Mouse (Mus musculus): ENCODE measurements around the gene Golga1. TPM values are rescaled to one million over a fixed set of nuclear protein-coding genes. Genes with fewer than 3 reads are reported as not detected.

Golga1 gene
- polyA plus RNA-seq, 2 experiments from 2014 or later = 23.8 to 26.3 TPM

- ATAC-seq = no peak
Observed at GRCm38 (mm10) chr2:39006149-39006730, 59.1 kb downstream of the Golga1 start.

DNA sequence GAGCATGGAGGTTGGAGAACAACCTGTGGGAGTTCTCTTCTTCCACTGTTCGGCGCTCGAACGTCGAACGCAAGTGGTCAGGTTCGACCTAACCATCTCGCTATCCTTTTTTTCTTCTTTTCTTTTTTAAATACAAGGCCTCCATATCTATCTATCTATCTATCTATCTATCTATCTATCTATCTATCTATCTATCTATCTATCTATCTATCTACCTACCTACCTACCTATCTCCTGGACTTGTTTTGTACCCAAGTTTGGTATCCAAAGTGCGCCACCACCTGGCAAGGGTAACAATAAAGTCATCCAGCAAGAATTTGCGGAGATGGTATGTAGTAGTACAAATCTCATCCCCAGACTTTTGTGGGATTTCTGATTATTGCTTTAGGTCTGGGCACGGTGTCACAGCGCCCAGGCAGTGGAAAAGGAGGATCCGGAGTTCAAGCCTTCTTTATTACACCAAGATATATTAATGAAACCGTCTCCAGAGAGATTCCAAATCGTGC is 59.7 kb downstream of the Golga1 start, which contains the start of gene Rpl35:
Rpl35 (minus strand) TSS at position 51 of the 506 bp plus-strand sequence.
- ATAC-seq = no peak

- ATAC-seq = peak; percentile 72
Observed at GRCm38 (mm10) chr2:39004880-39005435, 60.4 kb downstream of the Golga1 start, which contains the start of gene Arpc5l. TSS of gene Arpc5l (plus strand) at chr2:39005348.

DNA sequence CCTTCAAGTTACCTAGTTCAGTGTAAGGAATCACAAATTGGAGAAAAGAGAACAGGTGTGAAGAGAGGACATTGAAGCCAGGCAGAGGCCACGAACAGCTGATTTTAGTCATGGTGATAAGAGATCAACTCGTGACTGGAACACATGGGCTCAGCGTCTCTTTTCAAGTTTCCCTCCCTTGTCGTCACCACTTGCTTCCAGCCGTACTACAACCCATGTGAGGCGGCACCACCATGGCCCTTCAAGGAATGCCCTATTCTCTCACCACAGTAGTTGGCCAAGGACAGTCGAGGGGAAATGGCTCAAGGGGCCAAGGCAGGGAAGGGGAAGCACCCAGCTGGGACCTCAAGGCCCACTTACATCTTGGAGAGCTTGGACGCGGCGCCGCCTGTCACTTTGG is 61.0 kb downstream of the Golga1 start:
- no peak for ATAC-seq

DNA sequence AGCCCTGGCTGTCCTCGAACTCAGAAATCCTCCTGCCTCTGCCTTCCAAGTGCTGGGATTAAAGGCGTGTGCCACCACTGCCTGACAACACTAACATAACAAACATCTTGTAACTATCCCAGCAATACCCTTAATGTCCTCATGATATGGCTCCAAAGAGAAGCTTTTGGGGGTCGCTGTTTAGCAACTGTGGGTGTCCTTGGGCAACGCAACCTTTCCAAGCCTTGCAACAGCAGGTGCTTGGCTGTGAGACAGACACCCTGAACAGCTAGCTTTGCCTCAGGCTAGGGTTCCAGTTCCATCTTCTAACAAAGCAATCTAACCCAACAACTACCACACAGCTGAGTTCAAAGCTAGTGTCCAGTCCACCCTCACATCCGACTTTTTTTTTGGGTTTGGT is 61.8 kb downstream of the Golga1 start:
- no peak for ATAC-seq

- ATAC-seq = no peak
Observed at GRCm38 (mm10) chr2:39003106-39003505, 62.2 kb downstream of the Golga1 start.

- no peak for ATAC-seq
Observed at GRCm38 (mm10) chr2:39001866-39002265, 63.5 kb downstream of the Golga1 start.

GRCm38 (mm10) chr2:39000587-39000919 is 64.8 kb downstream of the Golga1 start:
- no peak for ATAC-seq

- no peak for ATAC-seq
Observed at GRCm38 (mm10) chr2:38999910-39000586, 65.3 kb downstream of the Golga1 start.

DNA sequence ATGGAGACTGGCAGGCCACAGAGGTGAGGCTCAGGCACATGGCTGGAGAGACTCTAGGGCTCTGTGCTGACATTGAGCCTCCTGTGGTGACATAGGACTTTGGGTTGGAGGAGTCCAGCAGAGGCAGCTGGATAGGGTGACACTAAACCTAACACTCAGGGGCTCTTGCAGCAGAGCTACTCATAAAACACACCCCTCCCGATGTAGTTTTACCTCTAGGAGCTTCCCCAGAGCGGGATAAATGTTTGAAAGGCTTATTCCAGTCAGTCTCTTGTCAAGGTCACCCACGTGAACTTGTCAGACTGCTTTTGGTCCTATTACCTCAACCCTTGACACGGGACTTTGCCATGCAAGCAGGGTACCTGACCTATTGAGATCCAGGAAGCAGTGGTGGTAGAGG is 66.0 kb downstream of the Golga1 start:
- ATAC-seq = no peak

DNA sequence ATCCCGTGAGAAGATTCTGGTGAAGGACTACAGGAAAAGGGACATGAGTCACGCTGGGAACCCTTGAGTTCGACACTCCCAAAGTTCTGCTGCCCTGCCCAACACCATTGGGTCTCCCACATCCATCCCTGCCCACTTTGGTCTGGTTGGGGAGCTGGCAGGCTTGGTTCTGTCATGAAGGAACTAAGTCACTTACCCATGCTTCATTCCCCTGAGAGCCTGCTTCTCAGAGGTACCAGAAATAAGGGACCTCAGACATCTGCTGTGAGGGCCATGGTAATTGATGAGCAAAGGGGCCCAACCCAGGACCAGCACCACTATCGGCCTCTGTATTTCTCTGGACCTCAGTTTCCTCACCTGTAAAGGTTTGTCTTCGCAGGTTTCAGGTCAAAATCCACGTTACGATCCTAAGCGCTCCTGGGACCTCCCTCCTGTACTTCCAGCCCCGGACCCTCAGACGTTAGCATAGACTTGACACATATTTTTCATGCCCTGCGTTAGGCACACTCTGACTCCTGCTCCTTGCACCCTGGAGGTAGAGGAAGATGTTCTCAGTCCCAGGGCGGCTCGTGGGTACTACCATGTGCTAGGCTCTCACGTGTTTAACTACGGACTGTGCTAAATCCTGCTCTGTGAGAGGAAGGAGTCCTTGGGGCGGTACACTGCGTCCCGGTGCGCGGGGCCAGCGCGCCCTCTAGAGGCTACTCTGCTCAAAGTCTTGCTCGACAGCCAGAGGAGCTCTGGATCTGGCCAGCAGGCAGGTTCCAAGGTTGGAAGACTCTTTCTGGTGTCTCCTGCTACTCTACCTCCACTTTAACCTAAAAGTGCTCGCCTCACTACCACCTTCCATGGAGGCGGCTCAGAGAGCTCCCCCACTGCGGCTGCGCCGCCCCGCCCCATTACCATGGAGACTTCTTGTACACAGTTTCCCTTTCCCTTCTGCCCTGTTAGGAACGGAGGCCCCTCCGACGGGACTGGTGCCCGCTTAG is 67.7 kb downstream of the Golga1 start, which contains the start of gene Wdr38:
Wdr38 (plus strand) TSS at position 91 of the 989 bp plus-strand sequence.
- ATAC-seq = peak; percentile 97

- no peak for ATAC-seq
Observed at GRCm38 (mm10) chr2:38992452-38992851, 72.9 kb downstream of the Golga1 start.

DNA sequence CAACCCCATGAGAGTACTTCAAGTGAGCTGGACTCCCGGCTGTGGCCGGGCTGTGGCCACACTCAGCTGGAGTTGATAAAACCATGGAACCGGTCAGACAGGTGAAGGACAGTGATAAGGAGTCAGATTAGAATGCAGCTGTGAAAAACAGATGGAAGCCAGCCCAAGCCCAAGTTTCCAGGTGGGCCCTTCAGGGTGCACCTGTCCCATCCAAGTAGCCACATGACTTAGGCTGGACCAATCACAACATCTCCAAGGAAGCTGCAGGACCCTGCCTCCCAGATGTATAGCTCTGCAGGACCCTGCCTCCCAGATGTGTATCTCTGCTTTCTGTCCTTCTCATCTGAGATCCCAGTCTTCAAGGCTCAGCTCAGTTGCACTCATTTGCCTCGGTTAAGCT is 73.3 kb downstream of the Golga1 start:
- ATAC-seq = no peak

DNA sequence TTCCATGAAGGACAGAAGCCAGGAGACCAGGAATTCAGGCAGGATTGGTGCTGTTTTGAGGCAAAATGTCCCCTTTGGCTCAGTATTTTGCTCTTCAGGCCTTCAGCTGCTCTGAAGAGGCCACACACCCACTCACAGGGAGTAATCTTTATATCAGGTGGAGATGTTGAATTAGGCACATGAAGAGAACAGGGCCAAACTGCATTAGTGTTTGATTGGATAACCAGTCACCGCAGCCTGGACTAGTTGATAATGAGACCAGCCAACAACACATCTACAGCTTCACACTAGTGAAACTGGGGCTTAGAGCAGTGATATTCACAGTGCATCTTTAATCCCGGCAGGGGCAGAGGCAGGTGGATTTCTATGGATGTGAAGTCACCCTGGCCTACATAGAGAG is 76.4 kb downstream of the Golga1 start:
- ATAC-seq = no peak

- peak; percentile 49 for ATAC-seq
Observed at GRCm38 (mm10) chr2:38987803-38988510, 77.4 kb downstream of the Golga1 start.

- ATAC-seq = no peak
Observed at GRCm38 (mm10) chr2:38987371-38987770, 78.0 kb downstream of the Golga1 start.

DNA sequence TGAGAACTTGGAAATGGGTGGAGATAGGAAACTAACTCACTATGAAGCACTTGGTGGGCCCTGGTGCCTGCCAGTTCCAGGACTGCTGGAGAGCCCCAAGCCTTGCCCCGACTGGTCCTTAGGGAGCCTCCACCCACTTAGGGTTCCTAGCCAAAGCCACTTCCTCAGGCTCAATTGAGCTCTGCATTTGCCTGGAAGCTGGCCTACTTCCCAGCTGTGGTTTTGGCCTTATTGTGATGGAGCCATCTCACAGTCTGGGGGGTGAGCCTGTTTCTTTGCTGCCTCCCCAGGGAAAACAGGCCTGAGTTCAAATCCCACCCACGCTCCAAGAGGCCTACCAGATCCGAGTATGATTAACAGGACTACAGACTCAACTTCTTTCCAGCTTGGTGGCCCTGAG is 78.8 kb downstream of the Golga1 start:
- no peak for ATAC-seq

DNA sequence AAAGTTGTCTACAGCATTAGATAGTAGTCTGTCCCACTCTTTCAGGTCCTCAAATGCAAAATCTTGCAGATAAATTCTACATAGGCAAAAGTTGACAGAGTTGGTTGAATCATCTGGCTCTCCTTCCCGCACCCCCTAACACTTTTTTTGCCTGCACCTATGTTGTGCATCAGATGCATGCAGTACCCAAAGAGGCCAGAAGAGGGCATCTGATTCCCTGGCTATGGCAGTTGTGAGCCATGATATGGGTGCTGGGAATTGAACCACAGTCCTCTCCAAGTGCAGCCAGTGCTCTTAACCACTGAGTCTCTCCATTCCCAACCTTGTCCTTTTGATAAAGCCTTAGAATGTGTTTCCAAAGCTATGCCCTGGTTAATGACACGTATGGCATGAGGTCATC is 81.9 kb downstream of the Golga1 start:
- ATAC-seq = no peak

DNA sequence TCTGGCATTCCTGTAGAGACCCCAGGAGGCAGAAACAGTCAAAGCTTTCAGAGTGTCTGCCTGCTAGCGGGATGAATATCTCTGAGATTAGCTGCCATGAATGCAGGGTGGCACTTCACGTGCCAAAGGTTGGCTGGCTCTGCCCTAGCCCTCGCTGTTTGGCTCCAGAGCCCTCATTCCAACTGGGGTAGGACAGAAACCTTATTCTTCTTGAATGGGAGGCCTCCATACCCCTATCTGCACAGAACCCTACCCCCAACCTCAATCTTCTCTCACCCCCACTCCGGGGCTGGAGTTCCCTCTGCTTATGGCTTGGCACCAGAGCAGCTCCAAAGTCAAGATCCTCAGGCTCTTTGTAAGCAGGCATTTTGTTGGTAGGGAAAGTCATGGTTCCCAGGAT is 87.5 kb downstream of the Golga1 start:
- ATAC-seq = no peak

- no peak for ATAC-seq
Observed at GRCm38 (mm10) chr2:38975941-38976805, 89.2 kb downstream of the Golga1 start.

DNA sequence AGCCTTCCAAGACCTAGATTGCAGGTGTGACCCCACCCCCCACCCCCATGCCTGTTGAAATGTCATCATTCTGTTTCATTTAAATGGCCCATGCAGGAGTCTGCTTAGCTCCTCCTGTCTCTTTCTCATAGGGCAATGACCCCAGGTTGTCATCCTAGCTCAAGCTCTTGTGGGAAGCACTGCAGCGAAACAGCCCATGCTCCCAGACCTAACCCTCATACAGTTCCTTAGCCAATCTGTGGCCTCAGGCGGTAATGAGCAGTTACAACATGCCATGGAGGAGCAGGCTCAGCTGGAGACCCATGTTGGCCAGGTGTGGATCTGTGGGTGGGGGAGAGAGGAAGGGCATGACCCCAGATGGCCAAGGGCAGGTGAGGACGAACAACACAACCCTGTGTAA is 90.2 kb downstream of the Golga1 start:
- ATAC-seq = no peak
